Mouse (Mus musculus): ENCODE measurements around the gene Dnah8. TPM values are rescaled to one million over a fixed set of nuclear protein-coding genes. Genes with fewer than 3 reads are reported as not detected.

Dnah8 gene
- polyA plus RNA-seq, 1 experiment from 2014 or later, result 0.68 TPM

- 85% methylated on average over 6 of the region's 6 CpGs for WGBS
- Histone ChIP-seq H3K9me3 (no peaks in the 10 kb centered on the region), H3K4me3 (no peak overlapping the region), H3K27me3 (ENCODE audit: poor library complexity, severe bottlenecking) (no peaks in the 10 kb centered on the region), H3K4me1 (peaks cover 7% of the 10 kb centered on the region), H3K27ac (no peak overlapping the region), H3K36me3 (replicated peaks) (no peaks in the 10 kb centered on the region)
- DNase-seq (ENCODE audit: extremely low spot score, low spot score), result no peak
Measured at GRCm38 (mm10) chr17:30821115-30821514, 197.0 kb downstream of the Dnah8 start.

DNA sequence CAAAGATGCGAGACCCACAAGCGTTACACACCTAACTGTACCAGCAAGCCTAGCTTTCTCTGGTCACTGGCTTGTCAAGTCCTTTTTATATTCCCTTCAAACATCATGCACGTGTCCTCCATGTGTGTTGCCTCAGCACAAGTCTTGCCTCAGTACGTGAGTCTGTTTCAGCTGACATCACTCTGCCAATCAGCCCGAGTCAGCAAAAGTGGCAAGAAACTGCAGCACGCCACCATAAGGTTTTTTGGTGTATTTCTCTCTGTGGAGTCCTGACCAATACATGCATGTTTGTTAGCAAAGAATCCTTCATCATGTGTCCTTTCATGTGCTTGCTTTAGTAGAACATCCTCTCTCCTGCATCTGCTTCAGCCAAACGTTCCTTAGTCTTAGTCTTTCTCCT, 200.3 kb downstream of the Dnah8 start:
- WGBS, result 94% methylated on average over 7 of the region's 7 CpGs
- Histone ChIP-seq H3K36me3 (replicated peaks) (no peaks in the 10 kb centered on the region), H3K9me3 (no peaks in the 10 kb centered on the region), H3K4me3 (no peak overlapping the region), H3K27ac (no peak overlapping the region), H3K4me1 (peaks cover 8% of the 10 kb centered on the region), H3K27me3 (ENCODE audit: poor library complexity, severe bottlenecking) (no peaks in the 10 kb centered on the region)
- DNase-seq (ENCODE audit: extremely low spot score, low spot score), result no peak

DNA sequence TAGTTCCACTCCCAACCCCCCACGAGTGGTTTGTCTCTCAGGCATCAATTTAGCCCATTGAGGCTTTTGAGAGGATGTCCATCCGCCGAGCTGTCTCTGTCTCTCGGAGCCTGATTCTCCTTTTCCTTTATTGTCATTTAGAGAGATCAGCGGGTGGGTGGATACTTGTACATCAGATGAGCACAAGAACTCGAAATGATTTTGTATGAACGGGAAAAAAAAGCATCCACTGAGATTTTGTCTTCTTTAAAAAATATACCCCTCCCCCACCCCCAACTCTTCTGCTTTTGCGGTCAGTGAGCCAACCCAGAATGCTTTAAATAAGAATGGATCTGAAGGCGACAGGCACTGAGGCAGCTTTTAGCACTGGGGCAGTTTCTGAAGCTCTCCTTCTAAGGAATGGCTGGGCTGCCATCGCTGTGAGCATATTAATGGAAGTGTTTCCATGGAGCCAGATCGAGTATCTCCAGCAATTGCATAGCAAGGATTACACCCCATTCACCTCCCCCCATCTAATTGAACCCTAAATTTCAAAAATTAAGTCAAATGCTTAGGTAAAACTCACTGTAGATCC, 201.7 kb downstream of the Dnah8 start:
- Histone ChIP-seq H3K9me3 (no peaks in the 10 kb centered on the region; the same call in 1 of the 2 replicates), H3K4me1 (peaks cover 8% of the 10 kb centered on the region), H3K36me3 (replicated peaks) (no peaks in the 10 kb centered on the region), H3K27me3 (ENCODE audit: poor library complexity, severe bottlenecking) (no peaks in the 10 kb centered on the region), H3K4me3 (no peak overlapping the region), H3K27ac (no peak overlapping the region)
- no peak for DNase-seq (ENCODE audit: extremely low spot score, low spot score)
- 50% methylated on average over 11 of the region's 11 CpGs for WGBS

- no peak overlapping the region for H3K27ac ChIP-seq
- peaks cover 5% of the 10 kb centered on the region; the same call in 1 of the 2 replicates for H3K9me3 ChIP-seq
- H3K4me1 ChIP-seq, result peaks cover under 1% of the 10 kb centered on the region
- H3K27me3 ChIP-seq (ENCODE audit: poor library complexity, severe bottlenecking), result no peaks in the 10 kb centered on the region
- WGBS, result 98% methylated on average over 2 of the region's 2 CpGs
- no peak overlapping the region for H3K4me3 ChIP-seq
- DNase-seq (ENCODE audit: extremely low spot score, low spot score), result no peak
- no peaks in the 10 kb centered on the region for H3K36me3 ChIP-seq (replicated peaks)
Measured at GRCm38 (mm10) chr17:30831170-30831569, 207.0 kb downstream of the Dnah8 start.

GRCm38 (mm10) chr17:30835419-30835818, 211.3 kb downstream of the Dnah8 start:
- H3K27me3 ChIP-seq (ENCODE audit: poor library complexity, severe bottlenecking), result no peaks in the 10 kb centered on the region
- H3K4me3 ChIP-seq, result no peak overlapping the region
- H3K9me3 ChIP-seq, result peaks cover 5% of the 10 kb centered on the region; the same call in 1 of the 2 replicates
- peaks cover 12% of the 10 kb centered on the region for H3K4me1 ChIP-seq
- no peaks in the 10 kb centered on the region for H3K36me3 ChIP-seq (replicated peaks)
- DNase-seq (ENCODE audit: extremely low spot score, low spot score), result no peak
- no peak overlapping the region for H3K27ac ChIP-seq
- 95% methylated on average over 4 of the region's 4 CpGs for WGBS

GRCm38 (mm10) chr17:30837031-30837430, 212.9 kb downstream of the Dnah8 start:
- 84% methylated on average over 1 of the region's 1 CpGs for WGBS

GRCm38 (mm10) chr17:30840046-30840445, 215.9 kb downstream of the Dnah8 start:
- 72% methylated on average over 9 of the region's 9 CpGs for WGBS
- DNase-seq (ENCODE audit: extremely low spot score, low spot score), result no peak
- H3K27ac ChIP-seq, result peak overlapping the region; percentile 69
- H3K36me3 ChIP-seq (replicated peaks), result no peaks in the 10 kb centered on the region
- peaks cover 13% of the 10 kb centered on the region for H3K4me1 ChIP-seq
- no peak overlapping the region for H3K4me3 ChIP-seq
- H3K9me3 ChIP-seq, result no peaks in the 10 kb centered on the region
- no peaks in the 10 kb centered on the region for H3K27me3 ChIP-seq (ENCODE audit: poor library complexity, severe bottlenecking)

More at GRCm38 (mm10) chr17:30837031-30837430, 212.9 kb downstream of the Dnah8 start:
- no peak overlapping the region for H3K4me3 ChIP-seq
- DNase-seq (ENCODE audit: extremely low spot score, low spot score), result no peak
- no peaks in the 10 kb centered on the region for H3K27me3 ChIP-seq (ENCODE audit: poor library complexity, severe bottlenecking)
- no peaks in the 10 kb centered on the region for H3K9me3 ChIP-seq
- H3K4me1 ChIP-seq, result peaks cover 13% of the 10 kb centered on the region
- H3K27ac ChIP-seq, result no peak overlapping the region
- no peaks in the 10 kb centered on the region for H3K36me3 ChIP-seq (replicated peaks)

- WGBS, result 87% methylated on average over 6 of the region's 6 CpGs
- no peak for DNase-seq (ENCODE audit: extremely low spot score, low spot score)
Measured at GRCm38 (mm10) chr17:30842312-30842711, 218.2 kb downstream of the Dnah8 start.

GRCm38 (mm10) chr17:30844321-30844791, 220.2 kb downstream of the Dnah8 start:
- Histone ChIP-seq H3K4me3 (no peak overlapping the region), H3K27me3 (ENCODE audit: poor library complexity, severe bottlenecking) (no peaks in the 10 kb centered on the region), H3K4me1 (peaks cover 12% of the 10 kb centered on the region), H3K27ac (0 out of 2 replicates have a peak overlapping the region, but pooled peaks have one; percentile 15), H3K36me3 (replicated peaks) (no peaks in the 10 kb centered on the region), H3K9me3 (no peaks in the 10 kb centered on the region; the same call in 1 of the 2 replicates)
- no peak for DNase-seq (ENCODE audit: extremely low spot score, low spot score)
- 60% methylated on average over 9 of the region's 9 CpGs for WGBS

More at GRCm38 (mm10) chr17:30842312-30842711, 218.2 kb downstream of the Dnah8 start:
- Histone ChIP-seq H3K4me3 (no peak overlapping the region), H3K9me3 (no peaks in the 10 kb centered on the region), H3K27me3 (ENCODE audit: poor library complexity, severe bottlenecking) (no peaks in the 10 kb centered on the region), H3K36me3 (replicated peaks) (no peaks in the 10 kb centered on the region), H3K4me1 (peaks cover 13% of the 10 kb centered on the region), H3K27ac (no peak overlapping the region)

DNA sequence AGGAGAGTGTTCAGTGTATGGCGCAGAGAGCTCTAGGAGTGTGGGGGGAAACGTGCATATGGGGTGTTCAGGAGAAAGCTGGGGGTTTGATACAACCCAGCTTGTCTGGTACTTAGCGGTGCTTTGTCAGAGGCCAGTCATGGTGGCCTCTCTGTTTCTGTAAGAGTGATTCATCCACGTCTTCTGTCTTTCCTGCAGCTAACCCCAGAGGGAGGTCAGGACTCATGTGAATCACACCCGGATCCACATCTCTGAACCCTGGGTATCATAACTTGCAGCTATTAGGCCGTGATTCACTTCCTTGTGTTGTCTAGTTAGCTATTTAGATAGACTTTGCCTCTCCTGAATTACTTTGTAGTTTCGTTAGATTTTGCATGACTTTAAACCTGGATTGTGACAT, 223.3 kb downstream of the Dnah8 start:
- Histone ChIP-seq H3K27ac (no peak overlapping the region), H3K4me1 (no peaks in the 10 kb centered on the region), H3K36me3 (replicated peaks) (no peaks in the 10 kb centered on the region), H3K4me3 (no peak overlapping the region), H3K9me3 (no peaks in the 10 kb centered on the region; the same call in 1 of the 2 replicates), H3K27me3 (ENCODE audit: poor library complexity, severe bottlenecking) (no peaks in the 10 kb centered on the region)
- no peak for DNase-seq (ENCODE audit: extremely low spot score, low spot score)
- 92% methylated on average over 7 of the region's 7 CpGs for WGBS

GRCm38 (mm10) chr17:30848086-30848485, 223.9 kb downstream of the Dnah8 start:
- Histone ChIP-seq H3K9me3 (no peaks in the 10 kb centered on the region; the same call in 1 of the 2 replicates), H3K36me3 (replicated peaks) (no peaks in the 10 kb centered on the region), H3K4me3 (no peak overlapping the region), H3K27me3 (ENCODE audit: poor library complexity, severe bottlenecking) (no peaks in the 10 kb centered on the region), H3K4me1 (no peaks in the 10 kb centered on the region), H3K27ac (no peak overlapping the region)
- no peak for DNase-seq (ENCODE audit: extremely low spot score, low spot score)
- 90% methylated on average over 5 of the region's 5 CpGs for WGBS

DNA sequence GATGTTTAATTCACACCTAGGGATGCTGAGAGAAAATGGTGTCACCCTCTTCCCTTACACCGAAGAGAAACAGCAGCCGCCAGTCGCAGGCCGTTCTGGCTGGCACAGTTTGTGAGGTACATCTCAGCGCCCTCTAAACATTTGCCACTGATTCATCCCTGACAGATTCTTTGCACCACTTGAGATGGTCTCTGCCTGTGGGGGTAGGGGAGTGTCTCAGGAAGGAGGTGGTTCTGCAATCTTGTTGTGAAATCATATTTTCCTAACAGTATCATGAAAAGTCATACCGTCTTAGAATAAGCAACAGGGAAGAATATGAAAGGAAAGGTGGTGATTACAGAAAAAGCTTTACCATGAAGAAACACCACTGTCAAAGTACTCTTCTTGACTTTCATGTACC, 224.7 kb downstream of the Dnah8 start:
- Histone ChIP-seq H3K27me3 (ENCODE audit: poor library complexity, severe bottlenecking) (no peaks in the 10 kb centered on the region), H3K4me3 (no peak overlapping the region), H3K27ac (no peak overlapping the region), H3K36me3 (replicated peaks) (no peaks in the 10 kb centered on the region), H3K4me1 (no peaks in the 10 kb centered on the region), H3K9me3 (no peaks in the 10 kb centered on the region; the same call in 1 of the 2 replicates)
- DNase-seq (ENCODE audit: extremely low spot score, low spot score), result no peak
- 97% methylated on average over 6 of the region's 6 CpGs for WGBS

DNA sequence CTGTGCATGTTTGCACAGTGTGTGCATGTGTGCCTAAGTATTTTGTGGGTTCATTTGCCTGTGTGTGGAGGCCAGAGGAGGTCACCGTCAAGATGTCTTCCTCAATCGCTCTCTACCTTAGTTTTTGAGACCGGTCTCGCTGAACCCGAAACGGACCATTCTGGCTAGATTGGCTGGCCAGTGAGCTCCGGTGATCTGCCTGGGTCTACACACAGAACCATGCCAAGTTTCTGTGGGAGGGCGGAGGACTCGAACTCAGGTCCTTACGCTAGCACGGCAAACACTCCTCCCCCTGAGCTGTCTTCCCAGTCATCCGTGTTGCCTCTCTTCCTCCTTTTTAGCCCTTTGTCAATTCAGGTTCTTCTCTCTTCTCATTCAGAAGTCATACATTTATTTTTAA, 225.7 kb downstream of the Dnah8 start:
- 97% methylated on average over 12 of the region's 12 CpGs for WGBS
- no peak for DNase-seq (ENCODE audit: extremely low spot score, low spot score)

More for the DNA sequence above, 225.7 kb downstream of the Dnah8 start:
- Histone ChIP-seq H3K4me1 (no peaks in the 10 kb centered on the region), H3K9me3 (no peaks in the 10 kb centered on the region; the same call in 1 of the 2 replicates), H3K27ac (no peak overlapping the region), H3K36me3 (replicated peaks) (no peaks in the 10 kb centered on the region), H3K4me3 (no peak overlapping the region), H3K27me3 (ENCODE audit: poor library complexity, severe bottlenecking) (no peaks in the 10 kb centered on the region)
